Mouse (Mus musculus) hindbrain, embryonic 12.5 days (tissue): ENCODE measurements around the gene Psmg3. TPM values are rescaled to one million over a fixed set of nuclear protein-coding genes. Genes with fewer than 3 reads are reported as not detected.

Experiments used
- ATAC-seq: fragments of 200-750 bp; cut with Nextera tagmentation; 2 replicates; pipeline ENCODE4 v1.8.0; 2017; ENCODE audit warnings: moderate TSS enrichment; ENCODE audit not compliant: low FRiP score
- H3K27ac ChIP-seq: fragments of 300-500 bp; sonication (generic); 2 replicates; pipeline ENCODE4 v1.5.1; 2016; ENCODE audit warnings: mild to moderate bottlenecking
- H3K27me3 ChIP-seq: fragments of 300-500 bp; sonication (generic); 2 replicates; pipeline ENCODE4 v1.6.1; 2016; ENCODE audit warnings: mild to moderate bottlenecking
- H3K36me3 ChIP-seq: fragments of 300-500 bp; sonication (generic); 2 replicates; pipeline ENCODE4 v1.6.1; 2016; ENCODE audit warnings: mild to moderate bottlenecking
- H3K4me1 ChIP-seq: fragments of 300-500 bp; sonication (generic); 2 replicates; pipeline ENCODE4 v1.6.1; 2016
- H3K4me2 ChIP-seq: fragments of 300-500 bp; sonication (generic); replicated peaks from 2 replicates; pipeline ENCODE4 v1.6.1; 2016; ENCODE audit warnings: mild to moderate bottlenecking
- H3K4me3 ChIP-seq: fragments of 300-500 bp; sonication (generic); 2 replicates; pipeline ENCODE4 v1.5.1; 2016; ENCODE audit warnings: mild to moderate bottlenecking
- H3K9ac ChIP-seq: fragments of 300-500 bp; sonication (generic); 2 replicates; pipeline ENCODE4 v1.6.1; 2016; ENCODE audit warnings: mild to moderate bottlenecking, moderate library complexity
- H3K9me3 ChIP-seq: fragments of 300-500 bp; sonication (generic); replicated peaks from 2 replicates; pipeline ENCODE4 v1.6.1; 2016; ENCODE audit warnings: mild to moderate bottlenecking
- WGBS: fragments of 180-500 bp; shearing (Covaris S2); methylation state at CpG from one replicate; pipeline ENCODE4 v1.1.7; 2016; 5-methylcytosine and 5-hydroxymethylcytosine counted together
- polyA plus RNA-seq: library from polyadenylated mRNA; unstranded; fragments of >200 nt; fragmentation: Nextera tagmentation; extraction: Ambion mirVana; gene quantifications from 2 replicates; pipeline ENCODE4 v1.2.1, GENCODE M21; 2016

Psmg3 gene
- polyA plus RNA-seq, 1 experiment from 2014 or later = 66.6 TPM

DNA sequence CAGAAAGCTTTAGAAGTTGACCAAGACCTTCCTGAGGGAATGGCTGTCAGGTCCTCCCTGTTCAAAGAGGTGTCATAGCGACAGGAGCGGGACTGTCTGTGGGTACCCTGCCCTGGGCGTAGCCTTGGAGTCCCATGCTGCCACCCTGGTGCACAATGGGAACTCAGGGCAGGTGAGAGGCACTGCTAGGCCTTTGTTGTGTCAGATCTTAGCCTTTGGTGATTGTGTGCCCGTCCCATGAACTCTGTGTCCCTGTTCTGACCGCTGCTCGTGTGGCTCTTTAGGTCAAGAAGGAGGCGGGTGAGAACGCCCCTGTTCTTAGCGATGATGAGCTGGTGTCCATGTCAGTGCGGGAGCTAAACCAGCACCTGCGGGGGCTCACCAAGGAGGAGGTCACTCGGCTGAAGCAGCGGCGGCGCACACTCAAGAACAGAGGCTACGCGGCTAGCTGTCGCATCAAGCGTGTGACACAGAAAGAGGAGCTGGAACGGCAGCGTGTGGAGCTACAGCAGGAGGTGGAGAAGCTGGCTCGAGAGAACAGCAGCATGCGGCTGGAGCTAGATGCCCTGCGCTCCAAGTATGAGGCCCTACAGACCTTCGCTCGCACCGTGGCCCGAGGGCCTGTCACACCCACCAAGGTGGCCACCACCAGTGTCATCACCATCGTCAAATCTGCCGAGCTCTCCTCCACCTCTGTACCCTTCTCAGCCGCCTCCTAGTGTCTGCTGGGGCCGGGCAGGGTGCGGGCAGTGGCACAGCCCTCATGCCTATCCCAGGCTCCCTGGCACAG lies 26.7 kb downstream of the Psmg3 start:
- peaks cover 24% of the 10 kb centered on the region for H3K36me3 ChIP-seq
- peaks cover 61% of the 10 kb centered on the region for H3K4me1 ChIP-seq
- H3K4me2 ChIP-seq = no peak overlapping the region
- peak overlapping the region; percentile 8; the same call in 1 of the 2 replicates for H3K9ac ChIP-seq
- WGBS = 90% methylated on average over 33 of the region's 33 CpGs
- no peak overlapping the region for H3K4me3 ChIP-seq
- H3K9me3 ChIP-seq = no peaks in the 10 kb centered on the region
- no peak overlapping the region for H3K27ac ChIP-seq
- ATAC-seq = no peak
- H3K27me3 ChIP-seq = peaks cover 47% of the 10 kb centered on the region

DNA sequence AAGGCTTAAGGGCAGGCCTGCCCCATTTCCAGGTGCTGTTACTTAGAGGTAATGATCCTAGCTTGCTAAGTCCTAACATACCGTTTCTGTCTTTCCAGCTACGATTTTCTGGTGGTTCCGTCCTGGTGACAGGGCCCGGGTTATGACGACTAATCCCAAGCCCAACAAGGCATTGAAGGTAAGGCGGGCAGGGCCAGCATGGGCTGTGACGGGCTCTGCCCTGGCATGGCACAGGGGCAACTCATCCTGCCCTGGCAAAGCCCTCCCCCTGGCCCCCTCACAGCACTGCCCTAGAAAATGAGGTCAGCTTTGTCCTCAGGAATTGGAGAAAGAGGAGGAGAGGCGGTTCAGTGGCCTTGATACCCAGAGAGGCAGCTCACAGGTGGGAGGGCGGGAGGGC lies 27.6 kb downstream of the Psmg3 start:
- peaks cover 62% of the 10 kb centered on the region for H3K4me1 ChIP-seq
- H3K27ac ChIP-seq = 0 out of 2 replicates have a peak overlapping the region, but pooled peaks have one; percentile 23
- WGBS = 92% methylated on average over 9 of the region's 9 CpGs
- H3K4me3 ChIP-seq = no peak overlapping the region
- H3K27me3 ChIP-seq = peaks cover 55% of the 10 kb centered on the region
- ATAC-seq = no peak
- H3K36me3 ChIP-seq = peaks cover 24% of the 10 kb centered on the region
- H3K9ac ChIP-seq = peak overlapping the region; percentile 56; the same call in 1 of the 2 replicates
- H3K9me3 ChIP-seq = no peaks in the 10 kb centered on the region
- peak overlapping the region; percentile 57; the same call in 1 of the 2 replicates for H3K4me2 ChIP-seq

DNA sequence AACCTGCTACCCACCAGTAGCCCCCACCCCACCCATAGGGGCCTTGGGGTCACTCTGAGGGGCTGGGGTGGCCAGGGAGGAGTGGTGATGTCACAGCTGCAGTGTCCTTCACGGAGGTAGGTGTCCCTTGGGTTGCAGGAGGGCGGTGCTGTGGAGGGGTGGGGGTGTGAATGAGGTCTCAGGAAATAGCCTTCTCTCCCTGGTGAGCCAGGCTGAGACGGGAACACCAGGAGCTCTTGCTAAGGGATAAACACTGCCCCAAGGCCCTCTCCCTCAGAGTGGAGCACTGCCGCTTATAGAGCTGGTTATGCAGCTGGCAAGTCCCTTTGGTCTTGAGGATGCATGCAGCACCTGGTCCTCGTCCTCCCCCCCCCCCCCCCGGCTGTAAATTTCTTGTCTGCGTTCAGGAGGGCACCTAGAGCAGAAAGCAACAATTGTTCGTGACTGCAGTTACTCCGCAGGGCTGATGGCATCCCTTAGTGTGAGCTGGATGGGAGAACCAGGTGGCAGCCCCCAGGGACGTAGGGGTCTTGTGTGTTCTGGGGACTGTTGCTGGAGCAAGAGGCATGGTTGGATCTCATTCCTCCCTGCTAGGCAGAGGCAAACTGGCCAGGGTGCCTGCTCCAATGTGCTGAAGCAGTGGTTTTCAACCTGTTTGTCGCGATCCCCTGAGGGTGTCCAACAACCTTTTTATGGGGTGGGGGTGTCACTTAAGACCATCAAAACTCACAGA lies 28.4 kb downstream of the Psmg3 start:
- 30% methylated on average over 12 of the region's 12 CpGs for WGBS
- H3K4me2 ChIP-seq = peak overlapping the region; percentile 57
- H3K9ac ChIP-seq = peak overlapping the region; percentile 56
- peak overlapping the region; percentile 95 for H3K27ac ChIP-seq
- H3K27me3 ChIP-seq = peaks cover 60% of the 10 kb centered on the region
- peak overlapping the region; percentile 28 for H3K4me3 ChIP-seq
- no peaks in the 10 kb centered on the region for H3K9me3 ChIP-seq
- peaks cover 24% of the 10 kb centered on the region for H3K36me3 ChIP-seq
- ATAC-seq = peak; percentile 76
- H3K4me1 ChIP-seq = peaks cover 55% of the 10 kb centered on the region

DNA sequence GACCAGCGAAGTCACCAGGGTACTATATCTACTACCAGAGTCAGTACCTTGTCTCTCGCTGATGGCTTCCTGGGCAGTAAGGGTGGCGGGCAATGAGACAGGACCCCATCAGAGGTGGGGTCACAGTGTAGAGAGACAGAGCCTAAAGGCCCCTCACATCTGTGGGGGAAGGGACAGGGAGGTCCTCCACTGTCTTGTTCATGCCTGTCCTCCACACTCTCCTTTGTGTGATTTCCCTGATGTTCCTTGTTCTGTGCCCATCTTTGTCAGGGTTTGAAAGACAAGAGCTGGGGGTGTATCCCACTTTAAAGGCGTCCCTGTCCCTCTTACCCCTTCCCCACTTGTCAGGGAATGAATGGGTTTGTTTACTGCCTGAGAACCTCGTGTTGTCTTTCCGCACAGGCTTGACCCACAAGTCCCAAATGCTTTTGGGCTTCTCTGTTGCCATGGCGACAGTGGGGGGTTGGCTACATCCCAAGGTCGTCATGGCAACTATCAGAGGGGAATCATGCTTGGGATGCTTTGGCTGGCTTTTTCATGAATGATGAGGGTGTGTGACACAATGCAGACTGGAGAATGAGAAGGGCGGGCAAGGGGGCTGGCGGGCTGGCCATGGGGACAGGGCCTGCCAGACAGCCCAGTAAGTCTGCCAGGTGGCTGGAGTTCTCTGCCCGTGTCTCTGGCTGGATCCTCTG lies 29.1 kb downstream of the Psmg3 start:
- Histone ChIP-seq H3K4me2 (peak overlapping the region; percentile 57), H3K4me1 (peaks cover 55% of the 10 kb centered on the region), H3K4me3 (peak overlapping the region; percentile 28), H3K9ac (peak overlapping the region; percentile 56), H3K27me3 (peaks cover 63% of the 10 kb centered on the region), H3K27ac (peak overlapping the region; percentile 95), H3K36me3 (peaks cover 24% of the 10 kb centered on the region), H3K9me3 (no peaks in the 10 kb centered on the region)
- 15% methylated on average over 11 of the region's 11 CpGs for WGBS
- ATAC-seq = peak; percentile 92

DNA sequence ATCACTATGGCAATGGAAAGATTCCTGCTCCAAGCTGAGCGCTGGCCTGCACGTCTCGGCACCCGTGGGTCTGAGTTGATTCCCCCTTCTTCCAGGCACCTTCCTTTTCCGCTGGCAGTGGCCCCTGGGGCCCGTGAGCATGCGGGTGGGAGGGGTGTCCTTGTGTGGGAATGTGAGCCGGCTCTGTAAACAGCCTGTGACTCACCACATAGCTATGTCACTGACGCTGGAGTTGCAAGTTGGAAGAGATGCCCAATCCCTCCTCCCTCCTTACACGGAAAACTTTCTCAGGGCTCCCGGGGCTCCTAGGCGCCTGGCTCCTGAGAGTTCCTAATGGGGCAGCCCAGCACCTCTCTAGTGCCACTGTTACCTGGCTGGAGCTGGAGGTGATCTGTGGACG lies 29.8 kb downstream of the Psmg3 start:
- Histone ChIP-seq H3K27ac (peak overlapping the region; percentile 95), H3K4me3 (no peak overlapping the region), H3K27me3 (peaks cover 64% of the 10 kb centered on the region), H3K9ac (no peak overlapping the region), H3K4me2 (peak overlapping the region; percentile 57), H3K4me1 (peaks cover 62% of the 10 kb centered on the region), H3K36me3 (peaks cover 22% of the 10 kb centered on the region), H3K9me3 (no peaks in the 10 kb centered on the region)
- peak; percentile 13 for ATAC-seq
- 15% methylated on average over 13 of the region's 13 CpGs for WGBS

DNA sequence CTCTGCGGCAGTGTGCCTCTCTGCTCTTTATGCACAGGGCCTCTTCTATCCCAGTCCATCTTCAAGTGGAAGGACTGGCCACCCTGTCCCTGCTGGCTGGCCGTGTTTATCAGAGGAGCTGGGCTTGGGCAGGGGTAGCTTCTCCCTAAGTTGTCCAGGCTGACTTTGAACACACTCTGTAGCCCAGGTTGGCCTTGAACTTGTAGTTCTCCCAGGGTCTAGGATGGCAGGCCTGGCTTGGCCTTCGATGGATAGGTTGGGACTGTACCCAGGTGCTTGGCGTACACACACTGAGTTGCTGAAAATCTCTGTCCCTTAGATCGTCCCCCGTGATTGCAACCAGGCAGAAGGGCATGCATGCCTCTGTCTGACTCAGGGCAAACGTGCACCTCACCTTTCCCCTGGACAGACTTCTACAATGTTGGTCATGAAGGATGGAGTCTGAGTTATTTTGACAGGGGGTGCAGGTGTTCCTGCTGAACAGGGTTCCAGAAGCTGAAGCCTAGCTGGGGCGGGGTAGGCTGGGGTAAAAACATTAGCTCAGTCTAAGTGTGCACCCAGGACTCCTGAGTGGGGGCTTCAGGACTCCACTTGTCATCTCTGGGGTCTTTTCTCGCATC lies 30.6 kb downstream of the Psmg3 start:
- Histone ChIP-seq H3K9me3 (no peaks in the 10 kb centered on the region), H3K27me3 (peaks cover 57% of the 10 kb centered on the region), H3K4me3 (no peak overlapping the region), H3K27ac (peak overlapping the region; percentile 95; the same call in 1 of the 2 replicates), H3K4me1 (peaks cover 65% of the 10 kb centered on the region), H3K9ac (no peak overlapping the region), H3K4me2 (no peak overlapping the region), H3K36me3 (peaks cover 16% of the 10 kb centered on the region)
- ATAC-seq = no peak
- WGBS = 84% methylated on average over 9 of the region's 9 CpGs

DNA sequence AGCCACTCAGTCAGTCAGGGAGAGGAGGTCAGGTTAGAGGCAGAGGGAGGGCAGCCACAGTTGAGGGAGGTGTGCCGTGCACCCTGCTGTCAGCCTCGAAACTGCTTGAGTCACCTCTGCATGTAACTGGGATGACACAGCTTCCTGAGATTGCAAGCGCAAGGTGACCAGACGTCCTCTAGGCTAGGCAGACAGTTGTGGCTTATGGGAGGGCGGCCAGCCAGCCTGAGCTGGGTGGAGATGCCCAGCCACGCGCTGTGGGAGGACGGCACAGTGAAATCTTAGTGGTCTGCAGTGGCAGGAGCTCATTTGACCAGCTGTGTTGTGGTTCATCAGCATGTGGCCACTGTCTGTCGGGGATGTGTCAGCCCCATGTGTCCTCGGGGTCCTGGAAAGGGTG lies 31.7 kb downstream of the Psmg3 start:
- no peak overlapping the region for H3K4me2 ChIP-seq
- H3K9me3 ChIP-seq = no peaks in the 10 kb centered on the region
- H3K36me3 ChIP-seq = peaks cover 4% of the 10 kb centered on the region
- ATAC-seq = no peak
- H3K9ac ChIP-seq = no peak overlapping the region
- WGBS = 68% methylated on average over 10 of the region's 10 CpGs
- H3K4me3 ChIP-seq = no peak overlapping the region
- H3K27ac ChIP-seq = peak overlapping the region; percentile 17; the same call in 1 of the 2 replicates
- H3K27me3 ChIP-seq = peaks cover 45% of the 10 kb centered on the region
- peaks cover 64% of the 10 kb centered on the region for H3K4me1 ChIP-seq

DNA sequence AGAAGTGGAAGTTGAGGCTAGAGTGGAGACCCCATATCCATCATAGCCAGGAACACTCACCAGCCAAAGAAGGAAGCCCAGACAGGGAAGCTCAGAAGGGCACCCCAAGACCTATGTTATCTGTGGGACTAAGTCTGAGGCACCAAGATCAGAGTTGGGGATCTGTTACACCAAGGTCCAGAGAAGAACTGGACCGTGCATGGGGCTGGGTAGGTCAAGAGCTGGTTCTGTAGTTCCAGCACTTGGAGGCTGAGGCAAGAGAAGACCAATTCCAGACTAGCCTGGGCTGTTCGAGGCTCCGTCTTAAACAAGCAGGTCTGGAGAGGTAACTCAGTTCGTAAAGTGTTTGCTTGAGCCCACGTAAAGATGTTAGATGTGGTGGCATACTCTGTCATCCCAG lies 32.5 kb downstream of the Psmg3 start:
- no peak overlapping the region for H3K9ac ChIP-seq
- no peak overlapping the region for H3K4me3 ChIP-seq
- H3K27ac ChIP-seq = no peak overlapping the region
- H3K4me1 ChIP-seq = peaks cover 57% of the 10 kb centered on the region
- H3K27me3 ChIP-seq = peaks cover 37% of the 10 kb centered on the region
- no peak for ATAC-seq
- 0 out of 2 replicates have a peak overlapping the region, but pooled peaks have one; percentile 6 for H3K4me2 ChIP-seq
- WGBS = 96% methylated on average over 5 of the region's 5 CpGs
- no peaks in the 10 kb centered on the region for H3K9me3 ChIP-seq
- no peaks in the 10 kb centered on the region for H3K36me3 ChIP-seq

DNA sequence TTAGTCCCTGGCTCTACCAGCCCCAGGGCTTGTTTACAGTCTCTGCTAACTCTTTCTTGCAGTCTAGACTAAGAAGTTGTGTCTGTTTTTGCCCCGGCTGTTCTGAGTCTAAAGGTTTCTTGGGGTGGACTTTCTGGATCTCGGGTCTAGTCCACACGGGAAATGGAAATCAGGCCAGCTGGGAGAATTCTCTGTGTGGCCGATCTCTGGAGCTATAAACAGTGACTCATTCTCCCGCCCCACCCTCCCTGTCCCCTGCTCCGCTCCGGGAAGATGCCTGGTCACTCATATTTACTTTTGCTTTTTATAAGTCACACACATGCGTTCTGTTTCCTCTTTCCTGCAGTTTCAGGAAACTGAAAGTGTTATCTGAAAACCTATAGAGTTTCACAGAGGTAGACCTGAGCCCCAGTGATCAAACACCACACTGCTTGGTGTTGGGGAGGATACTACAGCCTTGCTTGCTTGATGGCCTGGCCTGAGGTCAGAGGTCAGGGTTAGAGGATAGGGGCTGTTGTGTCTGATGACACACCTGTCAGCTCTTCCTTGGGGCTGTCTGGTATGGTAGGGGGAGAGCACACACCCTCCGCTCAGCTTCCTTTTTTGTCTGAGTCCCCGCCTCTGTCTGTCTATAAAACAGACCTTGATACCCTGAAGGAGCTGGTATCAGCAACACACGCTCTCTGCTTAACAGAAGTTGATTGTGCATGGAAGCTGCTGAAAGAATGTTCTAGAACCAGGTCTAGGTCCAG lies 33.2 kb downstream of the Psmg3 start:
- no peak overlapping the region for H3K4me3 ChIP-seq
- peak overlapping the region; percentile 6; the same call in 1 of the 2 replicates for H3K4me2 ChIP-seq
- H3K9me3 ChIP-seq = no peaks in the 10 kb centered on the region
- H3K27ac ChIP-seq = no peak overlapping the region
- peaks cover 51% of the 10 kb centered on the region for H3K4me1 ChIP-seq
- H3K9ac ChIP-seq = no peak overlapping the region
- WGBS = 71% methylated on average over 11 of the region's 11 CpGs
- peaks cover 34% of the 10 kb centered on the region for H3K27me3 ChIP-seq
- no peak for ATAC-seq
- H3K36me3 ChIP-seq = no peaks in the 10 kb centered on the region

DNA sequence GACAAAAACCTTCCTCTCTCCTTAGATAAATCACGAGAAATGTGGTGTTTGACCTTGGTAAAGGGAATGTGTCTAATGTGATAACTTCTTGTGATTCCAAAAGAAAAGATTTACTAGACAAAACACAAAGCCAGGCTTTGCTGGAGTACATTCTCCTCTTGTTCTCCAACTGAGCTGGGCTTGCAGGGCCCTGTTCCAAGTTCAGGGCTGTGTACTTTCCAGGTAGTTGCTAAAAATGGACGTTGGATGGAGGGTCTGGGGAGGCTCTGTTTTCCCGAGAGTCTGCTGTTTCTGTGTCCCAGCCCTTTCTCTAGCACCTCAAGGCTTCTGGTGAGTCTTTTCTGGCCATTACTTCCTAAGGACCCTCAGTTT lies 33.7 kb downstream of the Psmg3 start:
- H3K4me1 ChIP-seq = peaks cover 45% of the 10 kb centered on the region
- peaks cover 34% of the 10 kb centered on the region for H3K27me3 ChIP-seq
- H3K4me3 ChIP-seq = no peak overlapping the region
- H3K27ac ChIP-seq = no peak overlapping the region
- H3K9me3 ChIP-seq = no peaks in the 10 kb centered on the region
- H3K36me3 ChIP-seq = no peaks in the 10 kb centered on the region
- no peak overlapping the region; the same call in 1 of the 2 replicates for H3K4me2 ChIP-seq
- no peak overlapping the region for H3K9ac ChIP-seq
- WGBS = 69% methylated on average over 3 of the region's 3 CpGs
- ATAC-seq = no peak

DNA sequence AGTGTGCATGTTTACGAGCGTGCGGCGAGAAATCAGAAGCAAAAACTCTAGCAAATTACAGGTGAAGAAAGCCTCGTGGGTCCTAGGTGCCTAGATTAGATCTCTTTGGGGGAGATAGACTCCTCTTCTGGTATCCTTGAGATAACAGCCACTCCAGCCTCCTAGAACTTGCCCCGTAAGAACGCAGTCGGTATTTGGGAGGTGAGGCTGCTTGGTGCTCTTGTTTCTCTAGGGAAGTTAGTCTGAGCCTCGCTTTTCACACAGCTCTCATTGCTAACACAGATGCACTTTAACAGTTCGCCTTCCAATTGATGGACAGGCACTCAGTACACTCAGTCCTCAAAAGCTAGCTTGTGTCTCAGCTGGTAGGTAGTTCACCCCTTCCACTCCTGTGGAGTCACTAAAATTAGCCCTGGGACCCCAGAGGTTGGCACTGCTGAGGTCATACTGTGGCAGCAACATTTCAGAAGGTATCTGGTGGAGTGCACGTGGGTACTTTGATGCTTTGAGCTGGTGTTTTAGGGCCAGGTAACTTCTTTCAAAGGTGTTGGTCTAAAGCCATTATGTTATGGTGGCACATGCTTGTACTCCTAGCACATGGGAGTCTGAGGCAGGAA lies 34.4 kb downstream of the Psmg3 start:
- WGBS = 29% methylated on average over 11 of the region's 11 CpGs
- peak overlapping the region; percentile 100 for H3K4me2 ChIP-seq
- peaks cover 38% of the 10 kb centered on the region for H3K4me1 ChIP-seq
- peak overlapping the region; percentile 82 for H3K9ac ChIP-seq
- no peaks in the 10 kb centered on the region for H3K36me3 ChIP-seq
- H3K9me3 ChIP-seq = no peaks in the 10 kb centered on the region
- H3K27me3 ChIP-seq = peaks cover 34% of the 10 kb centered on the region
- no peak overlapping the region for H3K27ac ChIP-seq
- no peak for ATAC-seq
- H3K4me3 ChIP-seq = peak overlapping the region; percentile 87
